Mouse (Mus musculus): ENCODE data around the gene Odf2. TPM values are rescaled to one million over a fixed set of nuclear protein-coding genes. Genes with fewer than 3 reads are reported as not detected.
A peak's percentile ranks its signal among the peaks of the same experiment; 100 is the strongest.

Gene Odf2
- polyA plus RNA-seq, 2 experiments = 23.5 to 29.6 TPM

- peak; percentile 20 to 36 (median 23) for DNase-seq (ENCODE audit: low read depth in 3 of 3, low spot score in 3 of 3)
Observed at GRCm38 (mm10) chr2:29910042-29910441, 21.0 kb downstream of the Odf2 start.

GRCm38 (mm10) chr2:29917621-29918020, 28.6 kb downstream of the Odf2 start:
- DNase-seq (ENCODE audit: low read depth in 3 of 3, low spot score in 3 of 3) = peak; percentile 44 to 54 (median 44)
- peaks cover 71% of the 10 kb centered on the region for H3K36me3 ChIP-seq (replicated peaks; ENCODE audit: control insufficient read depth, insufficient read depth, low read depth)
- 41% methylated on average over 11 of the region's 11 CpGs for WGBS (ENCODE audit: insufficient replicate concordance)
- H3K27ac ChIP-seq = peak overlapping the region; percentile 70
- ATAC-seq (ENCODE audit: insufficient read depth) = peak; percentile 95
- H3K9me3 ChIP-seq (ENCODE audit: control insufficient read depth, low read length) = no peaks in the 10 kb centered on the region
- H3K27me3 ChIP-seq (ENCODE audit: control insufficient read depth, insufficient read depth, low read length) = no peaks in the 10 kb centered on the region
- peak overlapping the region; percentile 36 for H3K4me2 ChIP-seq (ENCODE audit: low read depth)
- peak overlapping the region; percentile 14 for H3K9ac ChIP-seq (replicated peaks)
- peaks cover 8 to 13% of the 10 kb centered on the region in 2 experiments for H3K4me1 ChIP-seq (replicated peaks; ENCODE audit: control insufficient read depth in 2 of 2, insufficient read depth in 2 of 2, low read length in 1 of 2)
- no peak for TF ChIP-seq CTCF (IDR thresholded peaks at IDR 0.05; ENCODE audit: low read depth)
- peak; percentile 39; the same call in 1 of the 2 replicates for TF ChIP-seq EP300 (IDR thresholded peaks at IDR 0.05; ENCODE audit: low read depth)
- no peak overlapping the region for H3K4me3 ChIP-seq (ENCODE audit: insufficient read depth in 1 of 2, low read depth in 2 of 2, low read length in 2 of 2)

More at GRCm38 (mm10) chr2:29910042-29910441, 21.0 kb downstream of the Odf2 start:
- Histone ChIP-seq H3K4me2 (ENCODE audit: low read depth) (no peak overlapping the region), H3K4me1 (replicated peaks; ENCODE audit: control insufficient read depth in 2 of 2, insufficient read depth in 2 of 2, low read length in 1 of 2) (no peaks in the 10 kb centered on the region), H3K9me3 (ENCODE audit: control insufficient read depth, low read length) (no peaks in the 10 kb centered on the region), H3K27me3 (ENCODE audit: control insufficient read depth, insufficient read depth, low read length) (no peaks in the 10 kb centered on the region), H3K27ac (no peak overlapping the region), H3K36me3 (replicated peaks; ENCODE audit: control insufficient read depth, insufficient read depth, low read depth) (peaks cover 57% of the 10 kb centered on the region), H3K4me3 (ENCODE audit: insufficient read depth in 1 of 2, low read depth in 2 of 2, low read length in 2 of 2) (no peak overlapping the region), H3K9ac (replicated peaks) (no peak overlapping the region)
- TF ChIP-seq CTCF (IDR thresholded peaks at IDR 0.05; ENCODE audit: low read depth) (peak; percentile 73), EP300 (IDR thresholded peaks at IDR 0.05; ENCODE audit: low read depth) (no peak)
- ATAC-seq (ENCODE audit: insufficient read depth) = no peak
- 82% methylated on average over 2 of the region's 2 CpGs for WGBS (ENCODE audit: insufficient replicate concordance)

GRCm38 (mm10) chr2:29922011-29922410, 33.0 kb downstream of the Odf2 start:
- ATAC-seq (ENCODE audit: insufficient read depth) (no peak), DNase-seq (ENCODE audit: low read depth in 3 of 3, low spot score in 3 of 3) (no peak)
- Histone ChIP-seq H3K4me3 (ENCODE audit: insufficient read depth in 1 of 2, low read depth in 2 of 2, low read length in 2 of 2) (no peak overlapping the region), H3K36me3 (replicated peaks; ENCODE audit: control insufficient read depth, insufficient read depth, low read depth) (peaks cover 74% of the 10 kb centered on the region), H3K27me3 (ENCODE audit: control insufficient read depth, insufficient read depth, low read length) (no peaks in the 10 kb centered on the region), H3K4me1 (replicated peaks; ENCODE audit: control insufficient read depth in 2 of 2, insufficient read depth in 2 of 2, low read length in 1 of 2) (peaks cover 4 to 11% of the 10 kb centered on the region in 2 experiments), H3K9ac (replicated peaks) (no peak overlapping the region), H3K4me2 (ENCODE audit: low read depth) (no peak overlapping the region), H3K9me3 (ENCODE audit: control insufficient read depth, low read length) (no peaks in the 10 kb centered on the region), H3K27ac (no peak overlapping the region)
- no peak for TF ChIP-seq CTCF (IDR thresholded peaks at IDR 0.05; ENCODE audit: low read depth)
- no peak for TF ChIP-seq EP300 (IDR thresholded peaks at IDR 0.05; ENCODE audit: low read depth)
- WGBS (ENCODE audit: insufficient replicate concordance) = 74% methylated on average over 11 of the region's 11 CpGs

DNA sequence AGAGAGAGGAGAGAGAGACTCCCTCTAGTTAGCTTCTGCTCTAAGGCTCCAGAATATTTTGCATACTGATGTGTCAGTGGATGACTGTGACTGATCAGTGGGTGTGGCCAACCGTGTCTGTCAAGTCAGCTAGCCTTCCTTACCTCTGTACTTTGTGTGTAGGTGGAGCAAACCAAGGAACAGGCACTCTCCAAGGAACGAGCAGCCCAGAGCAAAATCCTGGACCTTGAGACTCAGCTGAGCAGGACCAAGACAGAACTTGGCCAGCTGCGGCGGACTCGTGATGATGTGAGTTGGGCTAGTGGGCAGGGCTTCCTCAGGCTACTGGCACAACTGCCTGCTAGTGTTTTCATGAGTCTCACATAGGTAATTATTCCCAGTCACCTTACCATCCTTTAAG, 37.5 kb downstream of the Odf2 start:
- no peak for TF ChIP-seq EP300 (IDR thresholded peaks at IDR 0.05; ENCODE audit: low read depth)
- no peak for TF ChIP-seq CTCF (IDR thresholded peaks at IDR 0.05; ENCODE audit: low read depth)
- no peak overlapping the region for H3K4me3 ChIP-seq (ENCODE audit: insufficient read depth in 1 of 2, low read depth in 2 of 2, low read length in 2 of 2)
- H3K9ac ChIP-seq (replicated peaks) = no peak overlapping the region
- H3K4me1 ChIP-seq (replicated peaks; ENCODE audit: control insufficient read depth in 2 of 2, insufficient read depth in 2 of 2, low read length in 1 of 2) = no peaks in the 10 kb centered on the region
- ATAC-seq (ENCODE audit: insufficient read depth) (no peak), DNase-seq (ENCODE audit: low read depth in 3 of 3, low spot score in 3 of 3) (no peak)
- H3K27me3 ChIP-seq (ENCODE audit: control insufficient read depth, insufficient read depth, low read length) = no peaks in the 10 kb centered on the region
- 82% methylated on average over 5 of the region's 5 CpGs for WGBS (ENCODE audit: insufficient replicate concordance)
- peaks cover 73% of the 10 kb centered on the region for H3K36me3 ChIP-seq (replicated peaks; ENCODE audit: control insufficient read depth, insufficient read depth, low read depth)
- H3K9me3 ChIP-seq (ENCODE audit: control insufficient read depth, low read length) = no peaks in the 10 kb centered on the region
- H3K4me2 ChIP-seq (ENCODE audit: low read depth) = no peak overlapping the region
- no peak overlapping the region for H3K27ac ChIP-seq

GRCm38 (mm10) chr2:29930506-29930905, 41.5 kb downstream of the Odf2 start:
- Histone ChIP-seq H3K9me3 (ENCODE audit: control insufficient read depth, low read length) (no peaks in the 10 kb centered on the region), H3K4me1 (replicated peaks; ENCODE audit: control insufficient read depth in 2 of 2, insufficient read depth in 2 of 2, low read length in 1 of 2) (peaks cover 0 to 2% of the 10 kb centered on the region in 2 experiments; a peak in 1 of 4 replicates), H3K36me3 (replicated peaks; ENCODE audit: control insufficient read depth, insufficient read depth, low read depth) (peaks cover 41% of the 10 kb centered on the region), H3K4me3 (ENCODE audit: insufficient read depth in 1 of 2, low read depth in 2 of 2, low read length in 2 of 2) (no peak overlapping the region), H3K27ac (no peak overlapping the region), H3K4me2 (ENCODE audit: low read depth) (no peak overlapping the region), H3K27me3 (ENCODE audit: control insufficient read depth, insufficient read depth, low read length) (no peaks in the 10 kb centered on the region), H3K9ac (replicated peaks) (no peak overlapping the region)
- TF ChIP-seq EP300 (IDR thresholded peaks at IDR 0.05; ENCODE audit: low read depth) = no peak
- TF ChIP-seq CTCF (IDR thresholded peaks at IDR 0.05; ENCODE audit: low read depth) = no peak
- ATAC-seq (ENCODE audit: insufficient read depth) (no peak), DNase-seq (ENCODE audit: low read depth in 3 of 3, low spot score in 3 of 3) (no peak)
- WGBS (ENCODE audit: insufficient replicate concordance) = 84% methylated on average over 10 of the region's 10 CpGs
